Mouse (Mus musculus): ENCODE data around the gene Gtf2ird2. TPM values are rescaled to one million over a fixed set of nuclear protein-coding genes. Genes with fewer than 3 reads are reported as not detected.

Gtf2ird2 gene
- 2.6 and 3.5 TPM in 2 replicates for polyA plus RNA-seq (2012; rRNA removed)

GRCm38 (mm10) chr5:134183880-134184808 is at the start of gene Gtf2ird2:
TSS of gene Gtf2ird2 (plus strand) at chr5:134184019.
- TF ChIP-seq CTCF (IDR thresholded peaks at IDR 0.05; ENCODE audit: extremely low read depth, insufficient read length, insufficient replicate concordance, low read depth, low read length) (peak; percentile 19; the same call in 1 of the 2 replicates), POLR2A (IDR thresholded peaks at IDR 0.05; ENCODE audit: low read depth, low read length) (no peak)
- Histone ChIP-seq H3K36me3 (ENCODE audit: control insufficient read depth, insufficient read depth, low read length) (no peaks in the 10 kb centered on the region), H3K27ac (ENCODE audit: insufficient read depth, low read depth, low read length) (peak within 1 kb of the TSS; percentile 79), H3K4me1 (ENCODE audit: control insufficient read depth, insufficient read depth, insufficient read length, low read length) (no peaks in the 10 kb centered on the region; the same call in 1 of the 2 replicates), H3K27me3 (ENCODE audit: control insufficient read depth, insufficient read depth, low read length) (no peaks in the 10 kb centered on the region), H3K4me3 (ENCODE audit: low read depth, low read length) (peak within 1 kb of the TSS; percentile 94)
- WGBS, result under 1% methylated on average over 92 of the region's 92 CpGs

- no peak overlapping the region for H3K4me3 ChIP-seq (ENCODE audit: low read depth, low read length)
- no peaks in the 10 kb centered on the region for H3K4me1 ChIP-seq (ENCODE audit: control insufficient read depth, insufficient read depth, insufficient read length, low read length)
- peaks cover 8% of the 10 kb centered on the region for H3K36me3 ChIP-seq (ENCODE audit: control insufficient read depth, insufficient read depth, low read length)
- H3K27me3 ChIP-seq (ENCODE audit: control insufficient read depth, insufficient read depth, low read length), result no peaks in the 10 kb centered on the region
- TF ChIP-seq CTCF (IDR thresholded peaks at IDR 0.05; ENCODE audit: extremely low read depth, insufficient read length, insufficient replicate concordance, low read depth, low read length), result no peak
- TF ChIP-seq POLR2A (IDR thresholded peaks at IDR 0.05; ENCODE audit: low read depth, low read length), result no peak
- WGBS, result 83% methylated on average over 12 of the region's 12 CpGs
- no peak overlapping the region for H3K27ac ChIP-seq (ENCODE audit: insufficient read depth, low read depth, low read length)
Observed at GRCm38 (mm10) chr5:134136022-134136421, 47.8 kb upstream of the Gtf2ird2 start.

- no peaks in the 10 kb centered on the region for H3K27me3 ChIP-seq (ENCODE audit: control insufficient read depth, insufficient read depth, low read length)
- no peak overlapping the region for H3K4me3 ChIP-seq (ENCODE audit: low read depth, low read length)
- H3K36me3 ChIP-seq (ENCODE audit: control insufficient read depth, insufficient read depth, low read length), result peaks cover 8% of the 10 kb centered on the region
- 75% methylated on average over 5 of the region's 5 CpGs for WGBS
- no peaks in the 10 kb centered on the region for H3K4me1 ChIP-seq (ENCODE audit: control insufficient read depth, insufficient read depth, insufficient read length, low read length)
- no peak overlapping the region for H3K27ac ChIP-seq (ENCODE audit: insufficient read depth, low read depth, low read length)
- TF ChIP-seq POLR2A (IDR thresholded peaks at IDR 0.05; ENCODE audit: low read depth, low read length) (no peak), CTCF (IDR thresholded peaks at IDR 0.05; ENCODE audit: extremely low read depth, insufficient read length, insufficient replicate concordance, low read depth, low read length) (no peak)
Observed at GRCm38 (mm10) chr5:134137933-134138332, 45.9 kb upstream of the Gtf2ird2 start.

GRCm38 (mm10) chr5:134139429-134139828 is 44.4 kb upstream of the Gtf2ird2 start:
- Histone ChIP-seq H3K27ac (ENCODE audit: insufficient read depth, low read depth, low read length) (no peak overlapping the region), H3K27me3 (ENCODE audit: control insufficient read depth, insufficient read depth, low read length) (no peaks in the 10 kb centered on the region), H3K36me3 (ENCODE audit: control insufficient read depth, insufficient read depth, low read length) (peaks cover 8% of the 10 kb centered on the region), H3K4me1 (ENCODE audit: control insufficient read depth, insufficient read depth, insufficient read length, low read length) (no peaks in the 10 kb centered on the region), H3K4me3 (ENCODE audit: low read depth, low read length) (no peak overlapping the region)
- 83% methylated on average over 6 of the region's 6 CpGs for WGBS
- TF ChIP-seq POLR2A (IDR thresholded peaks at IDR 0.05; ENCODE audit: low read depth, low read length) (no peak), CTCF (IDR thresholded peaks at IDR 0.05; ENCODE audit: extremely low read depth, insufficient read length, insufficient replicate concordance, low read depth, low read length) (no peak)

- H3K36me3 ChIP-seq (ENCODE audit: control insufficient read depth, insufficient read depth, low read length), result peaks cover 8% of the 10 kb centered on the region
- no peak overlapping the region for H3K27ac ChIP-seq (ENCODE audit: insufficient read depth, low read depth, low read length)
- no peak overlapping the region for H3K4me3 ChIP-seq (ENCODE audit: low read depth, low read length)
- H3K27me3 ChIP-seq (ENCODE audit: control insufficient read depth, insufficient read depth, low read length), result no peaks in the 10 kb centered on the region
- no peaks in the 10 kb centered on the region for H3K4me1 ChIP-seq (ENCODE audit: control insufficient read depth, insufficient read depth, insufficient read length, low read length)
- 74% methylated on average over 7 of the region's 7 CpGs for WGBS
- TF ChIP-seq CTCF (IDR thresholded peaks at IDR 0.05; ENCODE audit: extremely low read depth, insufficient read length, insufficient replicate concordance, low read depth, low read length), result no peak
Observed at GRCm38 (mm10) chr5:134141236-134141635, 42.6 kb upstream of the Gtf2ird2 start.

- 80% methylated on average over 11 of the region's 11 CpGs for WGBS
- Histone ChIP-seq H3K4me1 (ENCODE audit: control insufficient read depth, insufficient read depth, insufficient read length, low read length) (no peaks in the 10 kb centered on the region), H3K27me3 (ENCODE audit: control insufficient read depth, insufficient read depth, low read length) (no peaks in the 10 kb centered on the region), H3K4me3 (ENCODE audit: low read depth, low read length) (no peak overlapping the region), H3K27ac (ENCODE audit: insufficient read depth, low read depth, low read length) (no peak overlapping the region), H3K36me3 (ENCODE audit: control insufficient read depth, insufficient read depth, low read length) (peaks cover 5% of the 10 kb centered on the region)
- TF ChIP-seq CTCF (IDR thresholded peaks at IDR 0.05; ENCODE audit: extremely low read depth, insufficient read length, insufficient replicate concordance, low read depth, low read length) (no peak), POLR2A (IDR thresholded peaks at IDR 0.05; ENCODE audit: low read depth, low read length) (no peak)
Observed at GRCm38 (mm10) chr5:134142381-134142780, 41.4 kb upstream of the Gtf2ird2 start.

GRCm38 (mm10) chr5:134144986-134145385 is 38.8 kb upstream of the Gtf2ird2 start:
- TF ChIP-seq POLR2A (IDR thresholded peaks at IDR 0.05; ENCODE audit: low read depth, low read length) (no peak), CTCF (IDR thresholded peaks at IDR 0.05; ENCODE audit: extremely low read depth, insufficient read length, insufficient replicate concordance, low read depth, low read length) (no peak)
- 94% methylated on average over 8 of the region's 8 CpGs for WGBS
- Histone ChIP-seq H3K36me3 (ENCODE audit: control insufficient read depth, insufficient read depth, low read length) (peaks cover 10% of the 10 kb centered on the region), H3K27ac (ENCODE audit: insufficient read depth, low read depth, low read length) (no peak overlapping the region), H3K4me3 (ENCODE audit: low read depth, low read length) (no peak overlapping the region), H3K4me1 (ENCODE audit: control insufficient read depth, insufficient read depth, insufficient read length, low read length) (no peaks in the 10 kb centered on the region), H3K27me3 (ENCODE audit: control insufficient read depth, insufficient read depth, low read length) (no peaks in the 10 kb centered on the region)
